Mouse (Mus musculus) gastrocnemius, adult 2 months (tissue): ENCODE measurements at regions not wholly inside any gene's neighbourhood (a gene's known extent, or its start where the extent isn't known, plus 50 kb on each side); places are given as distances from the start of the nearest gene placed in this dataset.

Experiments used
- DNase-seq: peaks from one replicate; pipeline ENCODE4 v3.0.0; 2022
- H3K27ac ChIP-seq: fragments of 200-600 bp; 2 replicates; pipeline ENCODE4 v1.8.1; 2022; ENCODE audit warnings: mild to moderate bottlenecking
- H3K4me3 ChIP-seq: fragments of 200-600 bp; 2 replicates; pipeline ENCODE4 v1.8.1; 2022; ENCODE audit warnings: mild to moderate bottlenecking, moderate library complexity
- CTCF ChIP-seq: fragments of 200-600 bp; IDR thresholded peaks from 2 replicates; pipeline ENCODE4 v1.8.1; 2022; ENCODE audit warnings: antibody characterized with exemption, mild to moderate bottlenecking, moderate library complexity
- intact Hi-C: fragments of 180-260 bp; cut with DNase I; formaldehyde crosslinking; loops from one replicate; pipeline ENCODE4 v1.15.1; 2025

- TF ChIP-seq CTCF, result no peak
These were observed 177.8 kb upstream of the Snx7 start for GRCm38 (mm10) chr3:118046536-118046935.

GRCm38 (mm10) chr3:118036501-118036900, 167.8 kb upstream of the Snx7 start:
- Histone ChIP-seq H3K4me3 (no peak overlapping the region), H3K27ac (no peak overlapping the region)
- peak; percentile 15 for DNase-seq
- TF ChIP-seq CTCF, result no peak
- intact Hi-C loops, result no loop called here

More at GRCm38 (mm10) chr3:118046536-118046935, 177.8 kb upstream of the Snx7 start:
- intact Hi-C loops, result no loop called here
- Histone ChIP-seq H3K27ac (no peak overlapping the region), H3K4me3 (no peak overlapping the region)
- no peak for DNase-seq

GRCm38 (mm10) chr3:117995401-117995800, 126.7 kb upstream of the Snx7 start:
- Histone ChIP-seq H3K4me3 (no peak overlapping the region), H3K27ac (no peak overlapping the region)
- DNase-seq, result no peak
- intact Hi-C loops, result no loop called here
- TF ChIP-seq CTCF, result no peak

DNA sequence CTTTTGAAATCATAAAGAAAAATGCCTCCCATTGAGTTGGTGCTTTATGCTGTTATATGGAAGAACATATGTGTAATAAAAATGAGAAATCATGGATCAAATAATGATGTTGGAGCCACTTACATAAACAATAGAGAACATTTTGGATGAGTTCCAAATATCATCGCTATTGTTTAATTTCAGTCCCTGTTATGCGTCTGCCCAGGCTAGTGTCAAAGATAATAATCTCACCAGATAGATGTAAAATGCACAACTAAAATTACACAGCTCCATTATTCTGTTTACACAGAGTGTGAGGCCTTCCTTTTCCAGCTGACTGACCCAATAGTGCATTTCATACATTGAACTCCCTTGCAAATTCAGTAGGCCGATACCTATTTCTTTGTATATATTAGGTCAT, 125.4 kb upstream of the Snx7 start:
- intact Hi-C loops, result no loop called here
- DNase-seq, result no peak
- TF ChIP-seq CTCF, result no peak

DNA sequence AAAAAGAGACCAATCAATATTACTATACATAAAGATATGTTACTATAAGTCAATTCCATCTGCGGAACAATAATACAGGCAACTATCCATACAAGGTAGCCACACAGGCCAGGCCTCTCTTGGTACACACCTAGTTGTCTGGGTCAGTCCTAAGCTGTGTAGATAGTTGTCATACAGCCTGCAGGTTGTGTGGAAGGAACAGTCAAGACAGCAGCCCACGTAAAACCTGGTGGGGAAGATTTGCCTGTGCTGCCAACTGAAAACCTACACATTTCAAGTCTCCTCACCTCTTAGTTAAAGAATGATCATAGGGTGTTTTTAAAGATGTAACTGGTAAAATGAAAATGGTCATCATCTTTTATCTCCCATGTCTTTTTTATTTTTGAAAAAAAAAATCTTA, 121.8 kb upstream of the Snx7 start:
- TF ChIP-seq CTCF, result no peak
- H3K27ac ChIP-seq, result no peak overlapping the region
- intact Hi-C loops, result no loop called here
- DNase-seq, result no peak
- H3K4me3 ChIP-seq, result no peak overlapping the region

More for the DNA sequence above, 125.4 kb upstream of the Snx7 start:
- Histone ChIP-seq H3K27ac (no peak overlapping the region), H3K4me3 (no peak overlapping the region)

GRCm38 (mm10) chr3:117988443-117988842, 119.7 kb upstream of the Snx7 start:
- intact Hi-C loops, result no loop called here
- no peak for DNase-seq
- H3K27ac ChIP-seq, result no peak overlapping the region
- TF ChIP-seq CTCF, result no peak
- H3K4me3 ChIP-seq, result no peak overlapping the region

- Histone ChIP-seq H3K4me3 (no peak overlapping the region), H3K27ac (no peak overlapping the region)
- TF ChIP-seq CTCF, result peak; percentile 48
- intact Hi-C loops, result no loop called here
- no peak for DNase-seq
These were observed 106.9 kb upstream of the Snx7 start for GRCm38 (mm10) chr3:117975638-117976037.

DNA sequence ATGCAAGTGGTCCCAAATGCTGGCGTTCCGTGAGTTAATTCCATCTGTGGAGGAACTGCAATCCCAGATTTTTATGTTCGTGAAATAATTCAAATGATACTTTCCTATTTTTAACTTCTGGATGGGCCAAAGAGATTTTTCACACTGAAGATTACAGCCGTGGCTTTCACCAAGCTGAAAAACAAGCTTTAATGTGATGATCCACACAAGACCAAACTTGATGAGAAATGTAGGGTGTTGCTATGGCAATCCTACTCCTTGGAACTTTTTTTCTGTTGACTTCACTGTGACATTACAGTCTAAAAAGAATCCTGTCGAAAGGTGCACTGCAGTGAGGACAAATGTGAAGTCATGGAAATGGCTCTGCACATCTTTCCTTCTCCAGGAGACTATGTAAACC, 100.1 kb upstream of the Snx7 start:
- no peak for TF ChIP-seq CTCF
- intact Hi-C loops, result no loop called here
- DNase-seq, result no peak
- no peak overlapping the region for H3K4me3 ChIP-seq
- no peak overlapping the region for H3K27ac ChIP-seq

DNA sequence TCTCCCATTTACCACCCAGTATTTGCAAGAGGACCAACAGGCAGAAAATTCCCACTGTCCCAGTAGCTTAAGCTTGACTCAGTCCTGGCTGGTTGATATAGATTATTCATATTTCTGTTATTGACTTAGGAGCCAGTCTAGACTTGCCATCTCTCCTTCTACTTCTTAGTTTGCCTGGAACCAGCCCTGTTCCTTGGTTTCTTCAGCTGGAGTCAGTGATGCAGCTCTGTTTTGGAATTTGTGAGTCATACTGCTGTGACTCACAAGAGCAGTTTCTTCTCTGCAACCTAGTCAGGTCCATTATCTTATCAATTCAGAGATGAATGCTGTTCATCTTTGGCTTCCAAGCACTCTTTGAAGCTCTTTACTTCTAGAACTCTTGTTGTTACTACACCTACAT, 69.7 kb upstream of the Snx7 start:
- intact Hi-C loops, result no loop called here
- Histone ChIP-seq H3K27ac (no peak overlapping the region), H3K4me3 (no peak overlapping the region)
- DNase-seq, result no peak
- TF ChIP-seq CTCF, result no peak

- no peak overlapping the region for H3K4me3 ChIP-seq
- intact Hi-C loops, result no loop called here
- no peak for DNase-seq
- TF ChIP-seq CTCF, result no peak
- no peak overlapping the region for H3K27ac ChIP-seq
These were observed 58.8 kb upstream of the Snx7 start for GRCm38 (mm10) chr3:117927527-117927926.
